Comparison of ENCODE assay signal across 21 mouse cellular contexts in genomic region chr6:134854782-134855181, GRCm38 (mm10). TPM values are rescaled to one million over a fixed set of nuclear protein-coding genes. Genes with fewer than 3 reads are reported as not detected.
DNase-seq lines count a peak whose midpoint lies in the region; ATAC-seq and TF ChIP-seq lines count a peak whose summit lies in the region.
"Had no signal": no experiment of that assay in that cellular context is flagged by ENCODE, and none has a peak within 500 bp of the region (broad histone marks: within the 10 kb centered on the region; RNA-seq: fewer than 3 reads in every experiment).

No protein-coding gene starts in this region.

- H3K4me3 ChIP-seq in hindbrain, embryonic 12.5 days = no peak overlapping the region
- no peak overlapping the region for H3K4me3 ChIP-seq in hindbrain, embryonic 14.5 days (replicated peaks; ENCODE audit: low read length)
- H3K4me3 ChIP-seq in midbrain, embryonic 15.5 days = no peak overlapping the region
- no peak overlapping the region for H3K4me3 ChIP-seq in midbrain, embryonic 10.5 days
- H3K4me3 ChIP-seq in midbrain, postnatal 0 days (ENCODE audit: low read depth, low read length) = no peak overlapping the region
- H3K4me3 ChIP-seq in neural tube, embryonic 14.5 days (ENCODE audit: low read depth, low read length) = no peak overlapping the region
- H3K4me3 ChIP-seq in heart, embryonic 10.5 days = no peak overlapping the region
- H3K4me3 ChIP-seq: embryonic facial prominence, embryonic 10.5 days; heart, adult 2 months; heart, embryonic 12.5 days; intestine, embryonic 15.5 days had no signal

- H3K36me3 ChIP-seq in hindbrain, embryonic 12.5 days = peaks cover 7% of the 10 kb centered on the region; the same call in 1 of the 2 replicates
- peaks cover 39% of the 10 kb centered on the region for H3K36me3 ChIP-seq in hindbrain, embryonic 14.5 days (replicated peaks; ENCODE audit: control insufficient read depth, insufficient read depth)
- H3K36me3 ChIP-seq in midbrain, embryonic 15.5 days (replicated peaks) = 0 out of 2 replicates have a peak, but pooled peaks cover 2% of the 10 kb centered on the region
- no peaks in the 10 kb centered on the region for H3K36me3 ChIP-seq in midbrain, embryonic 10.5 days
- peaks cover 10% of the 10 kb centered on the region for H3K36me3 ChIP-seq in midbrain, postnatal 0 days (ENCODE audit: insufficient read depth, low read length)
- peaks cover 3% of the 10 kb centered on the region; the same call in 1 of the 2 replicates for H3K36me3 ChIP-seq in neural tube, embryonic 14.5 days (ENCODE audit: control insufficient read depth, insufficient read depth, low read length)
- no peaks in the 10 kb centered on the region for H3K36me3 ChIP-seq in heart, embryonic 10.5 days
- H3K36me3 ChIP-seq: embryonic facial prominence, embryonic 10.5 days had no signal

- H3K27ac ChIP-seq in hindbrain, embryonic 12.5 days = no peak overlapping the region
- no peak overlapping the region for H3K27ac ChIP-seq in hindbrain, embryonic 14.5 days
- no peak overlapping the region for H3K27ac ChIP-seq in midbrain, embryonic 15.5 days
- no peak overlapping the region for H3K27ac ChIP-seq in midbrain, embryonic 10.5 days (replicated peaks)
- H3K27ac ChIP-seq in midbrain, postnatal 0 days (ENCODE audit: low read depth, low read length) = no peak overlapping the region
- no peak overlapping the region for H3K27ac ChIP-seq in neural tube, embryonic 14.5 days (ENCODE audit: low read depth, low read length)
- no peak overlapping the region for H3K27ac ChIP-seq in heart, embryonic 10.5 days
- H3K27ac ChIP-seq: embryonic facial prominence, embryonic 10.5 days; heart, adult 2 months; intestine, embryonic 15.5 days had no signal

- no peak for DNase-seq in hindbrain, embryonic 14.5 days (ENCODE audit: low spot score)
- no peak for DNase-seq in midbrain, embryonic 10.5 days (ENCODE audit: low spot score)
- DNase-seq in midbrain, postnatal 0 days (ENCODE audit: low spot score) = no peak
- DNase-seq in heart, embryonic 10.5 days (ENCODE audit: low spot score) = no peak
- DNase-seq in spleen, postnatal 14 days (ENCODE audit: low spot score in 2 of 2) = no peak
- DNase-seq: adrenal gland, adult 2 months; adrenal gland, postnatal 25 days; cerebellum, adult 18-20 months; cerebellum, adult 9-11 months; forebrain, postnatal 0 days; gastrocnemius, postnatal 14 days; heart, adult 2 months had no signal

- WGBS in hindbrain, embryonic 12.5 days = 67% methylated on average over 5 of the region's 5 CpGs
- WGBS in hindbrain, embryonic 14.5 days = 74% methylated on average over 5 of the region's 5 CpGs
- WGBS in midbrain, embryonic 15.5 days = 78% methylated on average over 5 of the region's 5 CpGs
- 84% methylated on average over 5 of the region's 5 CpGs for WGBS in midbrain, embryonic 10.5 days
- 73% methylated on average over 5 of the region's 5 CpGs for WGBS in midbrain, postnatal 0 days
- 54% methylated on average over 5 of the region's 5 CpGs for WGBS in neural tube, embryonic 14.5 days
- WGBS in heart, embryonic 10.5 days = 81% methylated on average over 5 of the region's 5 CpGs

- peaks cover 7% of the 10 kb centered on the region; the same call in 1 of the 2 replicates for H3K4me1 ChIP-seq in hindbrain, embryonic 12.5 days
- no peaks in the 10 kb centered on the region for H3K4me1 ChIP-seq in hindbrain, embryonic 14.5 days (replicated peaks; ENCODE audit: control insufficient read depth, insufficient read depth, low read length)
- no peaks in the 10 kb centered on the region for H3K4me1 ChIP-seq in midbrain, embryonic 15.5 days
- peaks cover 12% of the 10 kb centered on the region for H3K4me1 ChIP-seq in midbrain, embryonic 10.5 days
- H3K4me1 ChIP-seq in midbrain, postnatal 0 days (ENCODE audit: insufficient read depth, low read length) = no peaks in the 10 kb centered on the region
- no peaks in the 10 kb centered on the region for H3K4me1 ChIP-seq in neural tube, embryonic 14.5 days (ENCODE audit: control insufficient read depth, insufficient read depth, low read length)
- H3K4me1 ChIP-seq in heart, embryonic 10.5 days = 0 out of 2 replicates have a peak, but pooled peaks cover 3% of the 10 kb centered on the region
- H3K4me1 ChIP-seq: intestine, embryonic 15.5 days had no signal

- no peak overlapping the region for H3K9ac ChIP-seq in hindbrain, embryonic 12.5 days
- no peak overlapping the region for H3K9ac ChIP-seq in hindbrain, embryonic 14.5 days
- H3K9ac ChIP-seq in midbrain, embryonic 15.5 days = no peak overlapping the region
- no peak overlapping the region for H3K9ac ChIP-seq in midbrain, postnatal 0 days (replicated peaks; ENCODE audit: low read length, poor library complexity, severe bottlenecking)
- H3K9ac ChIP-seq in neural tube, embryonic 14.5 days (replicated peaks; ENCODE audit: low read depth, low read length) = no peak overlapping the region
- H3K9ac ChIP-seq: forebrain, postnatal 0 days; heart, embryonic 12.5 days; intestine, embryonic 15.5 days had no signal

- H3K9me3 ChIP-seq in hindbrain, embryonic 12.5 days (replicated peaks) = no peaks in the 10 kb centered on the region
- no peaks in the 10 kb centered on the region for H3K9me3 ChIP-seq in hindbrain, embryonic 14.5 days (ENCODE audit: control insufficient read depth, low read length)
- H3K9me3 ChIP-seq in midbrain, embryonic 15.5 days = no peaks in the 10 kb centered on the region
- no peaks in the 10 kb centered on the region for H3K9me3 ChIP-seq in midbrain, embryonic 10.5 days (replicated peaks)
- no peaks in the 10 kb centered on the region for H3K9me3 ChIP-seq in midbrain, postnatal 0 days (ENCODE audit: low read length)
- H3K9me3 ChIP-seq in neural tube, embryonic 14.5 days (ENCODE audit: control insufficient read depth, low read length) = no peaks in the 10 kb centered on the region
- no peaks in the 10 kb centered on the region for H3K9me3 ChIP-seq in heart, embryonic 10.5 days
- H3K9me3 ChIP-seq: embryonic facial prominence, embryonic 10.5 days; heart, embryonic 12.5 days; intestine, embryonic 15.5 days had no signal

- H3K27me3 ChIP-seq in hindbrain, embryonic 12.5 days = no peaks in the 10 kb centered on the region
- no peaks in the 10 kb centered on the region for H3K27me3 ChIP-seq in hindbrain, embryonic 14.5 days (ENCODE audit: control insufficient read depth, insufficient read depth, low read length)
- H3K27me3 ChIP-seq in midbrain, embryonic 15.5 days (replicated peaks) = no peaks in the 10 kb centered on the region
- H3K27me3 ChIP-seq in midbrain, embryonic 10.5 days (ENCODE audit: low read depth, poor library complexity, severe bottlenecking) = no peaks in the 10 kb centered on the region
- no peaks in the 10 kb centered on the region for H3K27me3 ChIP-seq in midbrain, postnatal 0 days (ENCODE audit: insufficient read depth, low read length)
- H3K27me3 ChIP-seq in neural tube, embryonic 14.5 days (ENCODE audit: control insufficient read depth, insufficient read depth, low read length) = no peaks in the 10 kb centered on the region
- no peaks in the 10 kb centered on the region for H3K27me3 ChIP-seq in heart, embryonic 10.5 days (ENCODE audit: insufficient read depth, poor library complexity, severe bottlenecking)
- H3K27me3 ChIP-seq: CH12.LX; heart, embryonic 12.5 days; intestine, embryonic 15.5 days; Patski had no signal

- ATAC-seq in hindbrain, embryonic 12.5 days (ENCODE audit: low FRiP score) = peak; percentile 47; the same call in 1 of the 2 replicates
- no peak for ATAC-seq in hindbrain, embryonic 14.5 days (ENCODE audit: low FRiP score)
- ATAC-seq in midbrain, embryonic 15.5 days (replicated peaks) = peak; percentile 77
- peak; percentile 31; the same call in 1 of the 2 replicates for ATAC-seq in midbrain, postnatal 0 days (ENCODE audit: low FRiP score)
- ATAC-seq in neural tube, embryonic 14.5 days (ENCODE audit: low read depth) = peak; percentile 64; the same call in 1 of the 2 replicates
- ATAC-seq: activated CD4-positive, CD25-positive, alpha-beta regulatory T cell, adult 4 months; forebrain, postnatal 0 days; intestine, embryonic 15.5 days; Patski had no signal

- H3K4me2 ChIP-seq in hindbrain, embryonic 12.5 days (replicated peaks) = no peak overlapping the region
- H3K4me2 ChIP-seq in hindbrain, embryonic 14.5 days (replicated peaks) = no peak overlapping the region
- no peak overlapping the region for H3K4me2 ChIP-seq in midbrain, embryonic 15.5 days
- H3K4me2 ChIP-seq in midbrain, postnatal 0 days (ENCODE audit: low read depth, low read length, poor library complexity, severe bottlenecking) = no peak overlapping the region
- no peak overlapping the region for H3K4me2 ChIP-seq in neural tube, embryonic 14.5 days (ENCODE audit: low read depth, low read length)
- H3K4me2 ChIP-seq: heart, embryonic 12.5 days; intestine, embryonic 15.5 days had no signal

- no peak for TF ChIP-seq CTCF in midbrain, postnatal 0 days (IDR thresholded peaks at IDR 0.05)

RNA-seq across cellular contexts. Expression of gene Crebl2, which starts 24.8 kb away (rescaled TPM):
- 2.8 and 3.0 TPM in 2 replicates for polyA plus RNA-seq in hindbrain, embryonic 12.5 days (2016; fragmentation: Nextera tagmentation; extraction: Ambion mirVana)
- 3.2 and 3.3 TPM in 2 replicates for polyA plus RNA-seq in hindbrain, embryonic 14.5 days (2014; fragmentation: Nextera tagmentation; extraction: Ambion mirVana)
- 4.6 and 5.6 TPM in 2 replicates for polyA plus RNA-seq in midbrain, embryonic 15.5 days (2015; fragmentation: Nextera tagmentation; extraction: Ambion mirVana)
- 1.0 and 1.3 TPM in 2 replicates for polyA plus RNA-seq in midbrain, embryonic 10.5 days (2016; fragmentation: Nextera tagmentation; extraction: Ambion mirVana)
- total RNA-seq in midbrain, postnatal 0 days (2014; rRNA removed) = 7.0 and 10.0 TPM in 2 replicates
- 2.6 and 3.5 TPM in 2 replicates for polyA plus RNA-seq in midbrain, postnatal 0 days (2015; fragmentation: Nextera tagmentation; extraction: Ambion mirVana)
- polyA plus RNA-seq in neural tube, embryonic 14.5 days (2014; fragmentation: Nextera tagmentation; extraction: Ambion mirVana) = 4.3 and 4.8 TPM in 2 replicates
- 1.00 and 1.0 TPM in 2 replicates for polyA plus RNA-seq in heart, embryonic 10.5 days (2016; fragmentation: Nextera tagmentation; extraction: Ambion mirVana)

RNA-seq across cellular contexts. Expression of gene Gpr19, which starts 43.6 kb away (rescaled TPM):
- polyA plus RNA-seq in hindbrain, embryonic 12.5 days (2016; fragmentation: Nextera tagmentation; extraction: Ambion mirVana) = 31.3 and 31.8 TPM in 2 replicates
- polyA plus RNA-seq in hindbrain, embryonic 14.5 days (2014; fragmentation: Nextera tagmentation; extraction: Ambion mirVana) = 34.0 and 37.1 TPM in 2 replicates
- 40.1 and 44.0 TPM in 2 replicates for polyA plus RNA-seq in midbrain, embryonic 15.5 days (2015; fragmentation: Nextera tagmentation; extraction: Ambion mirVana)
- polyA plus RNA-seq in midbrain, embryonic 10.5 days (2016; fragmentation: Nextera tagmentation; extraction: Ambion mirVana) = 32.3 and 37.7 TPM in 2 replicates
- total RNA-seq in midbrain, postnatal 0 days (2014; rRNA removed) = 32.1 and 34.2 TPM in 2 replicates
- polyA plus RNA-seq in midbrain, postnatal 0 days (2015; fragmentation: Nextera tagmentation; extraction: Ambion mirVana) = 38.5 and 41.6 TPM in 2 replicates
- polyA plus RNA-seq in neural tube, embryonic 14.5 days (2014; fragmentation: Nextera tagmentation; extraction: Ambion mirVana) = 35.9 and 37.3 TPM in 2 replicates
- 9.0 and 11.8 TPM in 2 replicates for polyA plus RNA-seq in heart, embryonic 10.5 days (2016; fragmentation: Nextera tagmentation; extraction: Ambion mirVana)
